Mouse (Mus musculus): ENCODE measurements around the gene B2m.

DNA sequence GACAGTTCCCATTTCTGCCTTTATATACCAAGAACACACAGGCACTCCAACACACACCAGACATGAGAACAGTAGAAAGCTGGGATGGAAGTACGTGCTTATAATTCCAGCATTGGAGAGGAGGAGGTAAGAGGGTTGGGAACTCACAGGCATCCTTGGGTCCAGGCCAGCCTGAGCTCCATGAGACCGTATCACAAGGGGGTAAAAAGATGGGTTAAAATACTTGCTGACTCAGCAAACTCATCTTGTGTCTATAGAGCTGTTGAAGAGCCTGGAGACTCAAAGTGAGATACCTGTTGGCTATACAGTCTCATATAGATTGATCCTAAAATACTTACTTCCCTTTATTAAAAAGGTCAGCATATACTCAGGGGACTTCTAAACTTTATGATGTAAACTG is 30.6 kb upstream of the B2m start:
- TF ChIP-seq CTCF (IDR thresholded peaks at IDR 0.05; ENCODE audit: extremely low read depth, insufficient read length, insufficient replicate concordance, low read depth, low read length) (no peak), POLR2A (IDR thresholded peaks at IDR 0.05; ENCODE audit: low read depth, low read length) (no peak)
